Mouse (Mus musculus): Measurements from ENCODE around the gene Tst. TPM values are rescaled to one million over a fixed set of nuclear protein-coding genes. Genes with fewer than 3 reads are reported as not detected.

The Tst gene
- polyA plus RNA-seq, 1 experiment from 2014 or later, result 153 TPM

- H3K4me3 ChIP-seq (ENCODE audit: low read depth, low read length), result no peak overlapping the region
- no peaks in the 10 kb centered on the region for H3K36me3 ChIP-seq (ENCODE audit: control insufficient read depth, insufficient read depth, low read length)
- ATAC-seq (ENCODE audit: low FRiP score, low TSS enrichment) (no peak), DNase-seq (ENCODE audit: low spot score) (no peak)
- no peak overlapping the region for H3K9ac ChIP-seq (ENCODE audit: low read length)
- H3K4me1 ChIP-seq (replicated peaks; ENCODE audit: control insufficient read depth, insufficient read depth), result no peaks in the 10 kb centered on the region
- no peaks in the 10 kb centered on the region for H3K9me3 ChIP-seq (ENCODE audit: control insufficient read depth, low read length)
- H3K27ac ChIP-seq (replicated peaks), result no peak overlapping the region
- TF ChIP-seq EP300 (optimal IDR thresholded peaks at IDR 0.05) (no peak), CTCF (IDR thresholded peaks at IDR 0.05; ENCODE audit: low read depth) (no peak)
- H3K27me3 ChIP-seq (ENCODE audit: control insufficient read depth, insufficient read depth, low read length), result no peaks in the 10 kb centered on the region
- 70% methylated on average over 6 of the region's 6 CpGs for WGBS
- no peak overlapping the region for H3K4me2 ChIP-seq (replicated peaks; ENCODE audit: low read depth)
These were observed 43.4 kb upstream of the Tst start for GRCm38 (mm10) chr15:78449131-78449530.

- TF ChIP-seq EP300 (optimal IDR thresholded peaks at IDR 0.05) (no peak), CTCF (IDR thresholded peaks at IDR 0.05; ENCODE audit: low read depth) (peak; percentile 95)
- DNase-seq (ENCODE audit: low spot score), result peak; percentile 97
- whole genome bisulfite sequencing, result under 1% methylated on average over 22 of the region's 22 CpGs
These were observed 42.2 kb upstream of the Tst start for GRCm38 (mm10) chr15:78447746-78448535.

GRCm38 (mm10) chr15:78447121-78447520 is 41.4 kb upstream of the Tst start:
- Histone ChIP-seq H3K9me3 (ENCODE audit: control insufficient read depth, low read length) (no peaks in the 10 kb centered on the region), H3K4me2 (replicated peaks; ENCODE audit: low read depth) (no peak overlapping the region), H3K9ac (ENCODE audit: low read length) (no peak overlapping the region), H3K4me1 (replicated peaks; ENCODE audit: control insufficient read depth, insufficient read depth) (no peaks in the 10 kb centered on the region), H3K4me3 (ENCODE audit: low read depth, low read length) (no peak overlapping the region), H3K27ac (replicated peaks) (0 out of 2 replicates have a peak overlapping the region, but pooled peaks have one; percentile 40), H3K27me3 (ENCODE audit: control insufficient read depth, insufficient read depth, low read length) (no peaks in the 10 kb centered on the region), H3K36me3 (ENCODE audit: control insufficient read depth, insufficient read depth, low read length) (no peaks in the 10 kb centered on the region)
- no peak for DNase-seq (ENCODE audit: low spot score)
- WGBS, result 46% methylated on average over 7 of the region's 7 CpGs
- TF ChIP-seq CTCF (IDR thresholded peaks at IDR 0.05; ENCODE audit: low read depth), result no peak
- TF ChIP-seq EP300 (optimal IDR thresholded peaks at IDR 0.05), result no peak
- ATAC-seq (ENCODE audit: low FRiP score, low TSS enrichment), result no peak

More at GRCm38 (mm10) chr15:78447746-78448535, 42.2 kb upstream of the Tst start:
- no peaks in the 10 kb centered on the region for H3K9me3 ChIP-seq (ENCODE audit: control insufficient read depth, low read length)
- peak overlapping the region; percentile 75 for H3K4me2 ChIP-seq (replicated peaks; ENCODE audit: low read depth)
- no peaks in the 10 kb centered on the region for H3K4me1 ChIP-seq (replicated peaks; ENCODE audit: control insufficient read depth, insufficient read depth)
- peak overlapping the region; percentile 89 for H3K27ac ChIP-seq (replicated peaks)
- no peaks in the 10 kb centered on the region for H3K27me3 ChIP-seq (ENCODE audit: control insufficient read depth, insufficient read depth, low read length)
- no peaks in the 10 kb centered on the region for H3K36me3 ChIP-seq (ENCODE audit: control insufficient read depth, insufficient read depth, low read length)
- peak overlapping the region; percentile 38 for H3K4me3 ChIP-seq (ENCODE audit: low read depth, low read length)
- ATAC-seq (ENCODE audit: low FRiP score, low TSS enrichment), result peak; percentile 65
- peak overlapping the region; percentile 62 for H3K9ac ChIP-seq (ENCODE audit: low read length)

GRCm38 (mm10) chr15:78443857-78444256 is 38.1 kb upstream of the Tst start:
- TF ChIP-seq EP300 (optimal IDR thresholded peaks at IDR 0.05), result no peak
- no peak for TF ChIP-seq CTCF (IDR thresholded peaks at IDR 0.05; ENCODE audit: low read depth)
- H3K9me3 ChIP-seq (ENCODE audit: control insufficient read depth, low read length), result no peaks in the 10 kb centered on the region
- no peaks in the 10 kb centered on the region for H3K4me1 ChIP-seq (replicated peaks; ENCODE audit: control insufficient read depth, insufficient read depth)
- H3K4me2 ChIP-seq (replicated peaks; ENCODE audit: low read depth), result no peak overlapping the region
- H3K27ac ChIP-seq (replicated peaks), result no peak overlapping the region
- H3K4me3 ChIP-seq (ENCODE audit: low read depth, low read length), result no peak overlapping the region
- 48% methylated on average over 6 of the region's 6 CpGs for WGBS
- no peaks in the 10 kb centered on the region for H3K27me3 ChIP-seq (ENCODE audit: control insufficient read depth, insufficient read depth, low read length)
- H3K36me3 ChIP-seq (ENCODE audit: control insufficient read depth, insufficient read depth, low read length), result no peaks in the 10 kb centered on the region
- no peak overlapping the region for H3K9ac ChIP-seq (ENCODE audit: low read length)
- DNase-seq (ENCODE audit: low spot score), result no peak
- ATAC-seq (ENCODE audit: low FRiP score, low TSS enrichment), result no peak

GRCm38 (mm10) chr15:78442231-78442630 is 36.5 kb upstream of the Tst start:
- DNase-seq (ENCODE audit: low spot score) (no peak), ATAC-seq (ENCODE audit: low FRiP score, low TSS enrichment) (no peak)
- Histone ChIP-seq H3K27me3 (ENCODE audit: control insufficient read depth, insufficient read depth, low read length) (no peaks in the 10 kb centered on the region), H3K36me3 (ENCODE audit: control insufficient read depth, insufficient read depth, low read length) (no peaks in the 10 kb centered on the region), H3K4me3 (ENCODE audit: low read depth, low read length) (no peak overlapping the region), H3K4me1 (replicated peaks; ENCODE audit: control insufficient read depth, insufficient read depth) (peaks cover 2% of the 10 kb centered on the region; the same call in 1 of the 2 replicates), H3K4me2 (replicated peaks; ENCODE audit: low read depth) (no peak overlapping the region), H3K27ac (replicated peaks) (no peak overlapping the region), H3K9me3 (ENCODE audit: control insufficient read depth, low read length) (no peaks in the 10 kb centered on the region), H3K9ac (ENCODE audit: low read length) (no peak overlapping the region)
- 87% methylated on average over 19 of the region's 19 CpGs for WGBS
- TF ChIP-seq EP300 (optimal IDR thresholded peaks at IDR 0.05) (no peak), CTCF (IDR thresholded peaks at IDR 0.05; ENCODE audit: low read depth) (no peak)

GRCm38 (mm10) chr15:78438973-78439372 is 33.3 kb upstream of the Tst start:
- no peaks in the 10 kb centered on the region for H3K36me3 ChIP-seq (ENCODE audit: control insufficient read depth, insufficient read depth, low read length)
- no peaks in the 10 kb centered on the region for H3K27me3 ChIP-seq (ENCODE audit: control insufficient read depth, insufficient read depth, low read length)
- H3K27ac ChIP-seq (replicated peaks), result no peak overlapping the region
- no peaks in the 10 kb centered on the region for H3K9me3 ChIP-seq (ENCODE audit: control insufficient read depth, low read length)
- DNase-seq (ENCODE audit: low spot score) (no peak), ATAC-seq (ENCODE audit: low FRiP score, low TSS enrichment) (no peak)
- 69% methylated on average over 8 of the region's 9 CpGs for WGBS
- peaks cover 3% of the 10 kb centered on the region; the same call in 1 of the 2 replicates for H3K4me1 ChIP-seq (replicated peaks; ENCODE audit: control insufficient read depth, insufficient read depth)
- no peak overlapping the region for H3K4me3 ChIP-seq (ENCODE audit: low read depth, low read length)
- TF ChIP-seq EP300 (optimal IDR thresholded peaks at IDR 0.05) (no peak), CTCF (IDR thresholded peaks at IDR 0.05; ENCODE audit: low read depth) (no peak)
- no peak overlapping the region for H3K4me2 ChIP-seq (replicated peaks; ENCODE audit: low read depth)
- no peak overlapping the region for H3K9ac ChIP-seq (ENCODE audit: low read length)

Data from stomach, postnatal 0 days (tissue).